12 mouse cellular contexts compared by ENCODE assay signal in genomic region chr11:60345868-60346267, GRCm38 (mm10). TPM values are rescaled to one million over a fixed set of nuclear protein-coding genes. Genes with fewer than 3 reads are reported as not detected.
DNase-seq lines count a peak whose midpoint lies in the region; TF ChIP-seq lines count a peak whose summit lies in the region.
"Had no signal": no experiment of that assay in that cellular context is flagged by ENCODE, and none has a peak within 500 bp of the region (broad histone marks: within the 10 kb centered on the region; RNA-seq: fewer than 3 reads in every experiment).

No protein-coding gene starts in this region.

- H3K4me3 ChIP-seq in gastrocnemius, adult 2 months = no peak overlapping the region
- no peak overlapping the region for H3K4me3 ChIP-seq in left cerebral cortex, adult 2 months
- no peak overlapping the region for H3K4me3 ChIP-seq in brown adipose tissue, adult 24 weeks (ENCODE audit: insufficient read depth, low read depth, low read length)
- H3K4me3 ChIP-seq: forebrain, embryonic 10.5 days; forebrain, embryonic 13.5 days; heart, embryonic 12.5 days; heart, embryonic 15.5 days; hindbrain, embryonic 10.5 days; hindbrain, embryonic 13.5 days had no signal

- no peak for TF ChIP-seq CTCF in gastrocnemius, adult 2 months (IDR thresholded peaks at IDR 0.05)
- no peak for TF ChIP-seq CTCF in left cerebral cortex, adult 2 months (IDR thresholded peaks at IDR 0.05)

- peaks cover 18% of the 10 kb centered on the region for H3K4me1 ChIP-seq in brown adipose tissue, adult 24 weeks (ENCODE audit: control insufficient read depth, insufficient read depth, insufficient read length, low read length)
- H3K4me1 ChIP-seq: forebrain, embryonic 10.5 days; hindbrain, embryonic 10.5 days had no signal

- intact Hi-C loops in gastrocnemius, adult 2 months (cut with DNase I) = no loop called here
- intact Hi-C loops in left cerebral cortex, adult 2 months (cut with DNase I) = no loop called here

- 0 out of 2 replicates have a peak overlapping the region, but pooled peaks have one; percentile 44 for H3K27ac ChIP-seq in gastrocnemius, adult 2 months
- peak overlapping the region; percentile 59; the same call in 1 of the 2 replicates for H3K27ac ChIP-seq in left cerebral cortex, adult 2 months
- H3K27ac ChIP-seq in brown adipose tissue, adult 24 weeks (replicated peaks; ENCODE audit: low read depth, low read length) = peak overlapping the region; percentile 70
- H3K27ac ChIP-seq: forebrain, embryonic 10.5 days; forebrain, embryonic 13.5 days; heart, embryonic 15.5 days; hindbrain, embryonic 10.5 days; hindbrain, embryonic 13.5 days had no signal

- DNase-seq in gastrocnemius, adult 2 months = no peak
- no peak for DNase-seq in gastrocnemius, postnatal 4 days (ENCODE audit: low spot score in 2 of 2)
- DNase-seq in left cerebral cortex, adult 2 months (ENCODE audit: extremely low spot score in 1 of 2, low spot score in 2 of 2) = no peak
- no peak for DNase-seq in left cerebral cortex, adult 9 months (ENCODE audit: low spot score in 2 of 2)
- DNase-seq in urinary bladder, postnatal 36 days (ENCODE audit: low spot score in 2 of 2) = no peak

RNA-seq across cellular contexts. Expression of gene Tom1l2, which starts 6.8 kb away (rescaled TPM):
- total RNA-seq in gastrocnemius, adult 2 months (2021) = 10 to 100 TPM; 63.7 to 63.9 TPM
- total RNA-seq in gastrocnemius, postnatal 4 days (2021) = 10 to 100 TPM; 37.4 to 45.6 TPM
- 100 to 1,000 TPM; 216 to 221 TPM for total RNA-seq in left cerebral cortex, adult 2 months (2021)
- 27.4 and 27.6 TPM in 2 replicates for polyA plus RNA-seq in brown adipose tissue, adult 24 weeks (2012; ENCODE audit: insufficient read depth, insufficient read length, missing spikeins)

RNA-seq across cellular contexts. Expression of gene Drc3, which starts 7.3 kb away (rescaled TPM):
- total RNA-seq in gastrocnemius, adult 2 months (2021) = 1 to 10 TPM in 1 of 2 experiments, under 1 TPM in 1; 0.87 to 1.0 TPM
- total RNA-seq in gastrocnemius, postnatal 4 days (2021) = 1 to 10 TPM; 1.0 to 1.8 TPM
- total RNA-seq in left cerebral cortex, adult 2 months (2021) = 10 to 100 TPM; 11.7 to 12.5 TPM
- polyA plus RNA-seq in brown adipose tissue, adult 24 weeks (2012; ENCODE audit: insufficient read depth, insufficient read length, missing spikeins) = 1.2 and 1.8 TPM in 2 replicates

Comparison
In these comparisons a context has a peak if more than half of its experiments do, and no peak if none do; other contexts are left out.
1. RNA of gene Drc3, which starts 7.3 kb away (total RNA-seq): 11.7 to 12.5 TPM in left cerebral cortex, adult 2 months; 1.0 to 1.8 TPM in gastrocnemius, postnatal 4 days and 0.87 to 1.0 TPM in gastrocnemius, adult 2 months; every median in the first group is over 4 times any median in the second.
2. Peak in every context shown above with its lines, with median percentiles within 50 percentile points of each other: H3K27ac ChIP-seq.